Mouse (Mus musculus): ENCODE data around the gene Naa80.

Naa80 gene

DNA sequence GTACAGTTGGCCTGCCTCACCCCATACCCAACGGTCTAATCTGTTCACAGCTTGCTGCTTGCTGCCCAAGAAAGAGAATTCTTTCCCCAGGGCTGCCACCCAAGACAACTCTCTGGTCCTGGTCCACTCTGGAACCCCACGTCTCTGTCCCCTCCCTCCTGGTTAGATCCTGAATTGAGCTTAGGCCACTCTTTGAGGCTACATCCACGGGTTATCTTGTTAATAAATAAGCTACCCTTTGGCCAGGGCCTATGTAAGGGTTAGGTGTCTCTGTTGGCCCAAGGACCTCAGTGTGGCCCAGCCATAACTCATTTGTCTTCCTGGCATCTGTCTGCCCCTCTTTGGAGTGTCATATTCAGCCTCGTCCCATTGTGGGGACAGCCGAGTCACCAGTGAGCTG, 19.7 kb downstream of the Naa80 start:
- no peak for DNase-seq

DNA sequence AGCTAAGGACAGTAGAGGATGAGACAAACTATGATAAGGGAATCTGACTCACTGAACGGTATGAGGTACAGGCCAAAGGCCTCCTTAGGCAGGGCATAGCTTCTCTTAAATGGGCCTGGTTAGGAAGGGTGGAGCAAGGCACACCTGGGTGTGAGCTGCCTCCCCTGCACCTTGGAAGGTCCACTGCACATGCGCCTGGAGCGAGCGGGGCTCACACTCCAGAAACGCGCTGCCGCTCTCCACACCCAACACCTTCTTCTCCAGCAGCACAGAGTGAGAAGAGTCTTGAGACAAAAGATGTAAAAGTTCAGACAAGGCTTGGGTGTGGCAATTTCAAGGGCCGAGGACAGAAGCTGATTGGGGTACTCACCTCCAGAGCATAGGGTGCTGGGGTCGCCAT, 20.7 kb downstream of the Naa80 start:
- no peak for DNase-seq

DNA sequence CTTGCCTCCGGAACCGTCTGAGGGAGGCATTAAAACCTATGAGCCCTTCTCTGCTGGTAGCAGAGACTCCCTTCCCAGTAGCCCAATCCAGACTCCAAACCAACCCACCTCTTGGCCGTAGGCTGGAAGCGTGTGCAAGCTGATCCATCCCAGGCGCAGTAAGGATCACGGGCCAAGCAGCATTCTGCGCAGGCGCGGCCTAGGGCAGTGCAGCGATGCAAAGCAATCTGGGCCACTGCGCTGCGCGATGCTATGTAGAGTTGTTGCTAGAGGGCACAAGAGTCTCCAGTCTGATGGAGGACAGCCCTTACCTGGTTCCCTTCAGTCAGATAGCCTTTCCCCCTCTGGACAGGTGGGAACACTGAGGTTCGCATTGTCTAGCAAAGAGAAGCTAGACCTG, 21.2 kb downstream of the Naa80 start:
- no peak for DNase-seq

DNA sequence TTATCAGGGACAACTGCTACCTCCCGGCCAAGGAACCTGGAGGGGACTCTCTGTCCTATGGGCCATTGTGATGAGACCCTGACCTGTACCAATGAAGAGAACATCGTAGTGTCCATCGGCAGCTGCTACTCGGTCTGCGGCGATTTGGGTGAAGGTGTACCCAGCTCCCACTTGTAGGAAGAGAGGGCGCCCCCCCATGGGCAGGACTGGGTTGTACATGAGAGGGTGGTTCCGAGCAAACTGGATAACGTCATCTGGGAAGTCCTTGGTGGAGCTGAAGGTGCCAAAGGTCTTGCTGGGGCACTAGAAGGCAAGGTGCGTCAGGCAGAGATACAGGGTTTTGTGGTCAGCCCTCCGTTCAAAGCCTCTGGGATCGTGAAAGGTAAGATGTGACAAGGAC, 22.1 kb downstream of the Naa80 start:
- DNase-seq, result no peak

DNA sequence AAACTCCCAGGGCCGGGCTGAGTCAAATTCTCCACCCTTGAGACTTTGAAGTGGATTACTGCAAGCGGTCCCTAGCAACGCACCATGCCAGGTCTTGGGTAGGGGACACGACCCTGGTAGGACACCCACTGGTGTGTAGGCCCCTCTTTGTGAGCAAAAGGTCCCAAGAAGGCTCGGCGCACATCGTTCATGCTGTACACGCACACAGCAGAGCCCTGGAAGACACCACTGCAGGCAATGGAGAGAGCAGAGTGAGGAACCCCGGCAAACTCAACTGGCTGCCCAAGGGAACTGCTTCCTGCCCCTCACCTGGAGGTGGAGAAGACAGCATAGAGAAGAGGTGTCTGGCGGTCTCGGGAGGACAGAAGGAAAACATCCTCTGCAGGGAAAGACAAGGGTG, 22.6 kb downstream of the Naa80 start:
- no peak for DNase-seq

DNA sequence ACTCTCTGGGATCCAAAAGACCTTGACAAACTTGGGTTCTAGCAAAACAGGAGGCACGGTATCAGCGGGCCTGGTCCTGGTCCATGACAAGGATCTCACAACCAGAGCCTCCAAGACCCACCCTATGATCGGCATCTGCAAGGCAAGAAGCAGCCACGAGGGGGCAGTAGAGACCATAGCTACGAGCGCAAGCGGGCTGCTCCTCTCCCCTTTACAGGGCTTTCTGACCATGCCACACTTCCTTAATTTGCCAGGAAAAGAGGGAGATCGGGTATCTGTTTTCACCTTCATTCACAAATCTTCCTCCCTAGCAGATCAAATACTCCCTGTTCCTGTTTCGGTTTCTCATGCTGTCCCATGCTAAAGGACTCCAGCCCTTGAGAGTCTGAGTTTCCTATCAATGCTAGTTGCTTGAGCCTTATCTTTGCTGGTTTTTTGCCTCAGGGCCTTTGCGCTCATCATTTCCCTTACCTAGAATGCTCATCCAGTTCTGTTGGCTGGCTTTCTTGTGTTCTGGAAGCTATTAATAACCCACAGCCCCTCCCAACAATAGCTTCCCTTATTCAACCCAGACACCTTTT, 23.5 kb downstream of the Naa80 start:
- peak; percentile 74 to 79 for DNase-seq

DNA sequence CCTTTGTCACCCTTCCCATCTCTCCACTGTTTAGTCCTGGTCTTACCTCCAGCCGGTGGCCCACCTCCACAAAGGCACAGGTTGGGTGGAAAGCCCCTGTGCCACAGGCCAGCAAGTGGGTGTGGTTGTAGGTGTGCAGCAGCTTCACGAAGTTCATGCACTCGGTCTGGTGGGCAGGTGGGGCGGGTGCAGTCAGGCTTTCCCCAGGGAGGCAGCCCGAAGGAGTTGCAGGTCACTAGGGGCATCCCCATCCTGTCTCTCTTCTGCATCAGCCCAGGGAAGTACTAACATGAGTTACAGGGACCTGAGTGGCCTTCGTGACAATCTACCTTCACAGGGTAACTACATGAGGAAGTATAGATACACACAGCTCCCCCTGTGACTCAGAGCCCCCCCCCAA, 24.6 kb downstream of the Naa80 start:
- no peak for DNase-seq

DNA sequence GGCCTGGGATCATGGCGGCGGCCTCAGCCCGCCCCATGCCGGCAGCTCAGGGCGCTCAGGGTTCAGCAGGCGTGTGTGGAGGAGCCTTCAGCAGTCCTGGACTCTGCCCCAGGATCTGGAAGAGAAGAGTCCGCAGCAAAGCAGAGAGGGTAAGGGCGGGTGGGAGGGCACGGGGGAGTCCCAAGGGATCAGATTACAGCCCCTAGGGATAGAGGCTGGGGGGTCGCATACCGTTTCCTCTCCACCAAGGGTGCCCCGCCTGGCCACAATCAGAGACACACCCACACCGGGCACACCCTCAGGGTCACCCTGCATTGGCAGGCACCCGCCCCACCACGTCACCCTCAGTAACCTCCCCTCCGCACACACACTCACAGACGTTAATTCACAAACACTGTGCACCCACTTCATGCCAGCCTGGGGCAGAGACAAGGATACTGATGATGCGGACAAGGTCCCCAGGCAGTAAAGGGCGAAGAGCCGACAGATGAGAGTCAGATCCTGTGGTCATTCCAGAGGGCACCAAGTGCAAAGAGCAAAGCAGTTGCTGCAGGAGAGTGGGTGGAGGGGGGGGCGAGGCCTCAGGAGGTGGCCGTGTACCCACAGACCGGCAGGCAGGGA, 26.5 kb downstream of the Naa80 start:
- no peak for DNase-seq

DNA sequence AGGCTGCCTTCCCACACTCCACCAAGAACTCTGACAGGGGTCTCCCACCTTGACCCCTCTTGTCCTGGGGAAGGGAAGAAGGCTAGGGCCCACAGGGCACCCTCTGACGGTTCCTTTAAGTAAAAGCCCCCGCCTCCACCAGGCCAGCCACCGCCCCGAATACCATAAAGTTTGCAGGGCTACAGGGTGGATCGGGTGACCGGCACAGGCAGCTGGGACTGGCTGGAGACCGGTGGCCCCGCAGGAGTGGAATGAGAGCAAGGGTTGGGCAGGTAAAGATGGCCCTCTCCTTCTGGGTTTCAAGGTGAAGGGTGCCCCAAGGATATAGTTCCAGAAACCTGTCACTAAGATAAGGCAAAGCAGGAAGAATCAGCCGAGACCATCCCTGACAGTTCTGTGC, 27.9 kb downstream of the Naa80 start:
- DNase-seq, result no peak

DNA sequence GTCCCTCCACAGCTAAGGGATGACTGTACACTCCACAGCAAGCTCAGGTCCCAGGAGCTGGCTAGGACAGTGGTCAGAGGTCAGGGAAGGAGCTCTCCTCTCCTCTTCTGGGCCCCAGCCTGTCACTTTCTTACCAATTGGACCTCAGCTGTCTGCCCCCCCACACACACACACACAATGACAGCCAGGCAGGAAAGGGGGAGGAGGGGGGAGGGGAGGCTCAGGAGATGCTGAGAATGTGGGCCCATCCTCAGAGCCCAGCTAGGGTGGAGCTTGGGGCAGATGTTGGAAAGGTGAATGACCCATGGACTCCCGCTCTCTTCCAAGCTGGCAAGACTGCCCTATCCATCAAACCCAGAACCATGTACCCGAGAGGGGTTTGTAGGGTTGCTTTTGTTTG, 28.3 kb downstream of the Naa80 start:
- DNase-seq, result no peak

DNA sequence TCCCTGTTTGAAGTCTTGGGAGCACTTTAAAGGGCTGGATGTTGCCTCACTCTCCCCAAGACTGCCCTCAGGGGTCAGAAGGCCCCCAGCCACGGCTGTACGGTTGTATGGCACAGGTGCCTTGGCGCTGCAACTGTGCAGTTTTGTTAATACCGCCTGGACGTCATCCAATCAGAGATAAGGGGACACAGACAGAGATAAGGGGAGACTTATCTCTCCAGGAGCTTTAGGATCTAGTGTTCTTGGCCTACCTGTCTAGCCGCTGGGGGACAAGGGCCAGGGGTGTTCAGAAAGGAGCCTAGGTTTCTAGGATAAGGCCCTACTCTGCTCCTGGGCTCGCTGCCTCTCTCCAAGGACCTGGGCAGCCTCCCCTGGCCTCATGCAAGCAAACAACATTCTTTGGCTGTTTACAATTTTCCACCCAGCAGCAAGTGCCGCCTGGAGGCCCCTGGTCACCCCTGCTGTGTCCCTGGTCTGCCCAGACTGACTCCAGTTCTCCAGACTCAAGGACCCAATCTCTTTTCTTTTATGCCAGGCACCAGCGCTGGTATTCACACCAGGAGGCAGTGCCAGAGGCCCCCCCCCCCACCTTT, 29.1 kb downstream of the Naa80 start:
- DNase-seq, result no peak

DNA sequence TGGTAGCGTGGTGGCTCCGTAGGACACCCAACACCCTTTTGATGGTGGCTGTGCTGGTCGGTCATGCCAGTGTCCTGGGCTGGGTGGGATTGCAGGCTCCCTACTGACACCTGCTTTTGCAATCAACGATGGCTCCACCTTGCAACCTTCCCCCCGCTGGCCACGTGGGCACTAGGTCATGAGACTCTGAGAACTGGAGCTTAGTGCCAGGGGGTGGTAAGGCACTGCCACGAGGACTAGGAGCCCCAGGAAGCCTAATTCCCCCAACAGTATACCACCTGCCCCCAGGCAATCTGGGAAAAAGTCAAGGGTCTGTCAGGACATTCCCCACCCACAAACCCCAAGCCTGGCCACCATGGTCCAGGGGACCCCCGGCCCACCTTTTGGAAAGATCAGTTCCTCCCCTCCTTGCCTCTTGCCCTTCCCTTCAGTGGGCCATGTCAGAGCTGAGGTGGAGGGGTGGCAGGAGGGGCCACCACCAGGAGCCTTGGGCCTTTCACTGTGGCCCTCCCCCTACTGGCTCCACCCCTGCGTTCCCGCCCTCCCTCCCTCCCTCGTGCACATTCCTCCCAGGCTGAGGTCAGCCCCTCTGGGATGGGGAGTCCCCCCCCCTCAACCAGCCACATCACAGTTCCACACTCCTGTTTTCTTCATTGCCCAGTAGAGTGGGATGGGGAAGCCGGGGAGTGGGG, 30.2 kb downstream of the Naa80 start, which contains the start of gene Sema3b:
Gene Sema3b (minus strand): TSS at position 489 of the 692 bp plus-strand sequence.
- DNase-seq, result no peak

DNA sequence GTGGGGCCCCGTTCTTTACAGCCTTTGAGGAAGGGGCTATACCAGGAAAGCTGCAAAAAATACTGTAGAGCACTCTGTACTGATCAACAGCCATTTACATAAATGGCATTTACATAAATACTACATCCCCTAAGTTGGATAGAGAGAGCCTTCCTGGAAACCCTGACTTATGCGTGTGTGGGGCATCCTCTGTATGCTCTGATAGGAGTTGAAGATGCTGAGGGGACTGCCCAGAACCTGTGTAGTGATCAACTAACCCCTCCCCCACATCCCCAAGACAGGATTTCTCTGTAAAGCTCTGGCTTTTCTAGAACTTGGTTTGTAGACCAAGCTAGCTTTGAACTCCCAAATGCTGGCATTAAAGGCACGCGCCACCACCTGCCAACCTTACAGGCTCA, 30.7 kb downstream of the Naa80 start:
- no peak for DNase-seq

DNA sequence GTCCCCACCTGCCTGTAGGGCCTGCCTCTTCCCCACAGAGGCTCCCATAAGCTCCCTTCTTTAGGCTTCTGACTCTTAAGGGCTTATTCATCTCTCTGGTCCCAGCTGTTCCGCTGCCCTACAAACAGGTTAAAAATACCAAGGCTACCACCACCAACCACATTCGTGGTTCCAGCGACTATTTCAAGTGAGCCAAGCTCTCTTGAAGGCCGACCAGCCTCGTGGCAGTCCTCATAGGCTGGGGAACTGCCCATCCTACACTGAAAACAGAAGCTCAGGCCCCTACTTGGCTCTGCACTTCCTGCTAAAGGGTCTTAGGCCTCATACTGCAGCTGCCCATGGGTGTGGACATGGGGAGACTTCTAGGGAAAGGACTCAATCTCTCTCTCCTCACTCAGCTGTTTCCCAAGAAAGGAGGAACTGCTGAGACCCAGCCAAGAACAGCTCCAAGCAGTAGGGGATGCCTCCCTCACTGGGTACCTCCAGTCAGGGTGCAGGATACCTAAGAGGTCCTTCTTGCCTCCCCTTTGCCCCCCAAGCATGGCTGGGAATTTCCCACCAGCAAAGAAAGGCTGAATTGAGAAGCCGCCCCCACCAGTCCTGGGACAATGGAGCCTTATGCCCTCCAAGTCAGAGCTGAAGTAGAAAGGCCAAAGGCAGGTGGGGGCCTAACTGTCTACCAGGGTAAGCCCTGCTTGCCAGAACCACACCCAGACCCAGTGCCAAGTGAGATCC, 32.9 kb downstream of the Naa80 start:
- DNase-seq, result no peak

DNA sequence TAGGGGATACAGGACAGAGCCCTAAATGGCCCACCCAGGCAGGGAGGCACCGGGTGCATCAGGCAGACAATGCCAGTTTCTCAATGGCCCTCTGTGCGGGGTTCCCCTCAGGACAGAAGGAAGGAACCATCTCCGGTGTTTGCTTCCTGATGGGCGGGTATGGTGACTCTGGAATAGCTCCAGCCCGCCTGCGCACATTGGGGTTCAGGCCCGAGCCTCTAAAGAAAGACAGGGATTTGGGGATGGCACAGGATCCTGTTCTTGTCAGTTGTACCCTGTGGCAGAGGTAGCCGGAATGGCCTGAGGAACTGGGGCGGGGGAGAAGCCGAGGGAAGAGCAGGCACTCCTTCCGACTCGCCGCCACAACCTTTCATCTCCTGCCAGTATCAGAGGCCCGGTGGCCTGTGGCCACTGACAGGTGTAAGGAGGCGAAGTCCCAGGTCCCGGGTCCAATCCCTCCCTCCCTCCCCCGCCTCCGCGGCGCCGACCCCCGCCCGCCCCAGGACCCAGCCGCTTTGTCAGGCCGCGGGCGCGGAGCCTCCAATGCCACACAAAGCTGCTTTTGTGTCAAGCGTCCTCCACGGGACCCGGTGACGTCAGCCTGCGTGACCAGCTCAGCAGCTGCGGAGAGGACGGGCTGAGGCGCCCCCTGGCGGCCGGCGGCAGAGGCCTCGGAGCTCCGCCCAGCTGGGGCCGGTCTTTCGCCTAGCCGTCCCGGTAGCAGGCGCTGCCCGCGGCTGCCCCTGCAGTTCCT, 33.7 kb downstream of the Naa80 start:
- DNase-seq, result peak; percentile 92 to 93

DNA sequence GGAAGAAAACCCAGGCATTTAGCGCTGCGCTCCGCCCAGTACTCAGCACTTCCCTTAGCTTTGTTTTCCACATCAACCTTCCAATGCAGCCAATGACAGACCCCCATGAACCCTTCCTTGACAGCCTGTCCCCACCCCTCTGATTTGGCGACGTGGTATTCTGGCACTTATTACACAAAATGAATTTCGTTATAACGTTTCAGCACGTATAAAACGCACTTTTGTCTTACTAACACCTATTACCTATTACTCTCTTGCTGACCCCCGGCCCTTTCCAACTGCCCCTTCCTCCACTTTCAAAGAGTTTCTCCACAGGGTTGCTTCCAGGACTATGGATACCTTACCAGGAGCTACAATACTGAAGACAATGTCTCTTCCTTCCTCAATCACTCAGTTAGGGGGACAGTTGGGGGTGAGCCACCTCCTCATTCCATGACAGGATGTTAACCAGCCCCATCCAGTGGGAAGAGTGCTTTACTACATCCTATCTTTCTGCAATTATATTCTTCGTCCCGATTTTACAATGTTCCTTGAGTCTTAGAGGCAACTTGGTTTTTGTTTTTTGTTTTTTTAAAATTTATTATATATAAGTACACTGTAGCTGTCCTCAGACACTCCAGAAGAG, 34.4 kb downstream of the Naa80 start:
- no peak for DNase-seq

DNA sequence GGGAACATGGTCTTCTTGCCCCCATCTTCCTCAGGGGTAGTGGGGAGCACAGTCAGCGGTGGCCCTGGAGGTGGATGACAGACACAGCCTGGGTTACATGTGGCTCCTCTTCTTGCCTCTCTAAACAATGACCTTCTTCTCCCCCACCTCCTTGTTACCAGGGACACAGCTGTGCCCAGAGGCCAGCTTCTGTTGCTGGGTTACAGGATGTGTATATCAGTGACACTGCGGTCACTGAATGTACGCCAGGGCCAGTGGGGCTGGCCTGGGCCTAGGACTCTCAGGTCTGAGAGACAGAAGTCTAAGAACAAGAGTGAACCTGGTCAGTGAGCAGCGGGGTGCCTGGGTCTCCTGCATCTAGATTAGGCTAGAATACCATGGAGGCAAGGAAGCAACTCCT, 36.3 kb downstream of the Naa80 start:
- no peak for DNase-seq

DNA sequence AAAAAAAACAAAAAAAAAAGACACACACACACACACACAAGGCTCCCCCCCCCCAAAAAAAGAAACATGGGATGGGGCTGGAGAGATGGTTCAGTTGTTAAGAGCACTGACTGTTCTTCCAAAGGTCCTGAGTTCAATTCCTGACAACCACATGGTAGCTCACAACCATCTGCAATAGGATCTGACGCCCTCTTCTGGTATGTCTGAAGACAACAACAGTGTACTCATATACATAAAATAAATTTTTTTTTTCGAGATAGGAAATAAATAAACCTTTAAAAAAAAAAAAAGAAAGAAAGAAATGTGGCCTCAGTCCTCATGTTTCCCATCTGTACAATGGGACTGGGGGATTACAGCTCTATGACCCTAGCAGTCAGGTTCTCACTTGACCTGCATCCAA, 38.8 kb downstream of the Naa80 start:
- no peak for DNase-seq

DNA sequence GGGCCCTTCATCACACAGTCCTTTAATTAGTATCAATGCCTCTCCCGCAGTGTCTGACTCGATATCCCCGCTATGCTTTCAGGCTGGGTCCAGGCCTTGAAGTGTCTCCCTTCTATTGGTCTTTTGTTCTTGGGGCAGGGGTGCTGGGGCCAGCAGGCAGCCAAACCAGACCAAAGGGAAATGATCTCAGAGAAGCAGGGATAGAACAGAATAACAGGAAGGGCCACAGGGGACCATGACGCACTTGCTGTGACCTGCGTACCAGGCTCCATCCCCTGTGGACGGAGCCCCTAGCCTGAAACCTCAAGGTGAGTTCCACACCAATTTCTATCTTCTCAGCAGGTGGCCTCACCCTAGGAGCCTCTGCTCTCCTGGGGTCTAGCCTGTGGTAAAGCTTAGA, 39.4 kb downstream of the Naa80 start:
- no peak for DNase-seq

DNA sequence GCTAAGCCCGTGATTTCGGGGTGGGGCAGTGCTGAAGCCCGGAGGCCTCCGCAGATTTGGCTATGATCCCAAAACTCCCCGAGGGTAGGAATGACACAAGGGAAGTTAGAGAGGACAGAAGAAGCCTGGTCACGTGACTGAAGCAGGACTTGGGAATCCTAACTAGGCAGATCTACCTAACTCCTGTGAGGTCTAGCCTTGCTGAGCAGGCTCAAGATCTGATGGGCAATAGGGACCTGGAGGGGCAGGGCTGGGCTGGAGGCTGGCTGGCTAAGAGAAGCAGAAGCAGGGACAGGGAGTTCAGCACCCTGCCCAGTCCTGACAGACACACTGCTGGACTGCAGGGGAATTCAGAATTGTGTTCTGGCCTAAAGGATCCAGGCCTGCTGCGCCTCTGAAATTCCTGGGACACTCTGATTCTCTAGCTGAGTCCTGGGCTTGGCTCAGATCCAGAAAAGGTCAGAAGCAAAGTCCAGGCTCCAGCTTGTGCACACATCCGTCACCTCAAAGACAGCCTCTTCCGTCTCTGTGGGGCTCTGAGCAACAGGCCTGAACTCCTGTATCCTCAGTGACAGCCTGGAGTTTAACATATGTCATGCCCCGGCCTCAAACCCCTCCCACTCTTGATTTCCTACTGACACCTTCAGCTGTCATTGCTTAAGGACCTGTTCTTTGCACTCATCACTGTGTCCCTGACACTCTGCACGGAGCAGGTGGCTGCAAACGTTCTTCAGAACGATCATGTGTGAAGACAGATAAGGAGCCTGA, 40.3 kb downstream of the Naa80 start:
- no peak for DNase-seq

DNA sequence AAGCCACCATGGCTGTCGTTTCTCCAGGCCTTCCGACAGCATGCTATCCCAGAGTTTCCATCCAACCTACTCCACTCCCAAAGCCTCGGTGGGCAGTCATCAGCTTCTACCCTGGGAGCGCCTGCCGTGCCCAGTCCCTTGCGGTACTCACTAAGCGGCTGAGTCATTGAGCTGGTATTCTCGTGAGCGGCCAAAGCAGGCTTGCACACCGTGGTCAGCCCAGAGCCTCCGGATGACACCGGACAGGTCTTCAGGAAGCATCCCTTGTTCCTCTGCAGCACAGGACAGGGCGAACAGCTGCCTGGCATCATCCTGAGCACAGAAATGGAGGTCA, 40.8 kb downstream of the Naa80 start:
- DNase-seq, result no peak

DNA sequence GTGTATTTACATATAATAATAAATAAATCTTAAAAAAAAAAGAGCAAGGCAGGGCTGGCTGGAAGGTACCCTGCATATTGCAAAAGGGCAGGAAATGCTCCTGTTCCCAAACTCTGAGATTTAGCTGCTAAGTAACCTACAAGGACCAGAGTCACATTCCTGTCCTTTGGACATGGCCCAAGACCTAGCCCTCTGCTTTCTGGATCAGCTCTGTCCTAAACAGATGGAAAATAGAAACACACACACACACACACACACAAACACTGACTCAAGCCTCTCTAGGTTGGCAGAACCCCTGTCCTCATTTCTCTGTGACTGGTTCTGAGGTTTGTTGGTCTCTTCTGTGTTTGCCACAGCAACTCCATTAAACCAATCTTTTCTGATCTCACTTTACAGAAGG, 42.3 kb downstream of the Naa80 start:
- no peak for DNase-seq
